Mouse (Mus musculus): Measurements from ENCODE around the gene Th.

DNA sequence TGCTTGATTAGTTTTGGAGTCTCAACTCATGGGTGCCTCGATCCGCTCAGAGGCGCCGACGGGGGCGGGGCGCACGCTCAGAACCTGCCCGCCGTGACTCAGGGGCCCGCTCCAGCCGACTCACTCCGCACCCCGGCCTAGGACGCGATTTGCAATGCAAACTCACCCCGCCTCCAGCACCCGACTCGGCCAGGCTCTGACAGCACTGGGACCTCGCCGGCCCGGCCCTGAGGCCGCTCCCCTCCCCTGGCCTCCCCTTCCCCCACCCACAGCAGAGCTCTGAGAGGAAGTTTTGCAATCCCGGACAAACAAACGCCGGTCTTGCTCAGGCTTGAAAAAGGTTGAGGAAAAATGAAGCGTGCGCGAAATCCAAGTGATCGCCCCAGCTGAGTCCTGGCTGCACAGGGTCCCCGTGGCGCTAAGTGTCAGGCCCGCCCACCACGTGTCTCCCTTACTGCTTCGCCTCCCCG lies 36.5 kb upstream of the Th start:
- no peak for TF ChIP-seq POLR2A (IDR thresholded peaks at IDR 0.05; ENCODE audit: low read depth, low read length)
- TF ChIP-seq CTCF (IDR thresholded peaks at IDR 0.05; ENCODE audit: extremely low read depth, insufficient read depth, insufficient read length, insufficient replicate concordance) = no peak
